Mouse (Mus musculus): Measurements from ENCODE around the gene Tspan9. TPM values are rescaled to one million over a fixed set of nuclear protein-coding genes. Genes with fewer than 3 reads are reported as not detected.
A peak's percentile ranks its signal among the peaks of the same experiment; 100 is the strongest.

The Tspan9 gene
- total and polyA plus RNA-seq, 2 experiments from 2014 or later: 105 to 332 TPM

- H3K36me3 ChIP-seq (replicated peaks; ENCODE audit: control insufficient read depth, insufficient read depth, low read length): no peaks in the 10 kb centered on the region
- peak overlapping the region; percentile 80 for H3K27ac ChIP-seq (ENCODE audit: low read depth)
- 62% methylated on average over 3 of the region's 3 CpGs for WGBS
- ATAC-seq (ENCODE audit: insufficient read depth, low read depth) (no peak), DNase-seq (ENCODE audit: low spot score) (no peak)
- H3K4me1 ChIP-seq (ENCODE audit: control insufficient read depth, insufficient read depth): peaks cover 68% of the 10 kb centered on the region
- no peaks in the 10 kb centered on the region for H3K9me3 ChIP-seq (replicated peaks; ENCODE audit: control insufficient read depth, low read length)
- H3K27me3 ChIP-seq (ENCODE audit: control insufficient read depth, insufficient read depth, low read length): no peaks in the 10 kb centered on the region
- H3K4me3 ChIP-seq (ENCODE audit: low read depth, low read length): no peak overlapping the region
- no peak overlapping the region for H3K9ac ChIP-seq (replicated peaks; ENCODE audit: low read depth, low read length)
- TF ChIP-seq EP300 (IDR thresholded peaks at IDR 0.05; ENCODE audit: low read depth) (no peak), CTCF (IDR thresholded peaks at IDR 0.05; ENCODE audit: low read depth) (no peak)
- H3K4me2 ChIP-seq (ENCODE audit: low read depth, low read length): no peak overlapping the region
Observed at GRCm38 (mm10) chr6:128125464-128125863, 17.9 kb downstream of the Tspan9 start.

- peak; percentile 91 for ATAC-seq (ENCODE audit: insufficient read depth, low read depth)
- peaks cover 68% of the 10 kb centered on the region for H3K4me1 ChIP-seq (ENCODE audit: control insufficient read depth, insufficient read depth)
Observed at GRCm38 (mm10) chr6:128124222-128124971, 19.0 kb downstream of the Tspan9 start.

GRCm38 (mm10) chr6:128122127-128122526 lies 21.3 kb downstream of the Tspan9 start:
- Histone ChIP-seq H3K9me3 (replicated peaks; ENCODE audit: control insufficient read depth, low read length) (no peaks in the 10 kb centered on the region), H3K4me2 (ENCODE audit: low read depth, low read length) (no peak overlapping the region), H3K4me3 (ENCODE audit: low read depth, low read length) (no peak overlapping the region), H3K36me3 (replicated peaks; ENCODE audit: control insufficient read depth, insufficient read depth, low read length) (no peaks in the 10 kb centered on the region), H3K9ac (replicated peaks; ENCODE audit: low read depth, low read length) (no peak overlapping the region), H3K27ac (ENCODE audit: low read depth) (peak overlapping the region; percentile 80), H3K4me1 (ENCODE audit: control insufficient read depth, insufficient read depth) (peaks cover 61% of the 10 kb centered on the region), H3K27me3 (ENCODE audit: control insufficient read depth, insufficient read depth, low read length) (no peaks in the 10 kb centered on the region)
- no peak for DNase-seq (ENCODE audit: low spot score)
- no peak for TF ChIP-seq EP300 (IDR thresholded peaks at IDR 0.05; ENCODE audit: low read depth)
- TF ChIP-seq CTCF (IDR thresholded peaks at IDR 0.05; ENCODE audit: low read depth): no peak
- no peak for ATAC-seq (ENCODE audit: insufficient read depth, low read depth)
- 34% methylated on average over 5 of the region's 5 CpGs for WGBS

More at GRCm38 (mm10) chr6:128124222-128124971, 19.0 kb downstream of the Tspan9 start:
- peak; percentile 87 for DNase-seq (ENCODE audit: low spot score)
- no peak overlapping the region for H3K4me3 ChIP-seq (ENCODE audit: low read depth, low read length)
- peak overlapping the region; percentile 80 for H3K27ac ChIP-seq (ENCODE audit: low read depth)
- 7% methylated on average over 10 of the region's 10 CpGs for WGBS
- H3K27me3 ChIP-seq (ENCODE audit: control insufficient read depth, insufficient read depth, low read length): no peaks in the 10 kb centered on the region
- no peaks in the 10 kb centered on the region for H3K36me3 ChIP-seq (replicated peaks; ENCODE audit: control insufficient read depth, insufficient read depth, low read length)
- no peaks in the 10 kb centered on the region for H3K9me3 ChIP-seq (replicated peaks; ENCODE audit: control insufficient read depth, low read length)
- H3K4me2 ChIP-seq (ENCODE audit: low read depth, low read length): peak overlapping the region; percentile 28
- H3K9ac ChIP-seq (replicated peaks; ENCODE audit: low read depth, low read length): no peak overlapping the region
- TF ChIP-seq EP300 (IDR thresholded peaks at IDR 0.05; ENCODE audit: low read depth) (peak; percentile 75; the same call in 1 of the 2 replicates), CTCF (IDR thresholded peaks at IDR 0.05; ENCODE audit: low read depth) (no peak)

GRCm38 (mm10) chr6:128121691-128122090 lies 21.7 kb downstream of the Tspan9 start:
- TF ChIP-seq CTCF (IDR thresholded peaks at IDR 0.05; ENCODE audit: low read depth): no peak
- TF ChIP-seq EP300 (IDR thresholded peaks at IDR 0.05; ENCODE audit: low read depth): no peak
- Histone ChIP-seq H3K27ac (ENCODE audit: low read depth) (0 out of 2 replicates have a peak overlapping the region, but pooled peaks have one; percentile 80), H3K4me3 (ENCODE audit: low read depth, low read length) (no peak overlapping the region), H3K9ac (replicated peaks; ENCODE audit: low read depth, low read length) (no peak overlapping the region), H3K4me2 (ENCODE audit: low read depth, low read length) (no peak overlapping the region), H3K27me3 (ENCODE audit: control insufficient read depth, insufficient read depth, low read length) (no peaks in the 10 kb centered on the region), H3K36me3 (replicated peaks; ENCODE audit: control insufficient read depth, insufficient read depth, low read length) (no peaks in the 10 kb centered on the region), H3K9me3 (replicated peaks; ENCODE audit: control insufficient read depth, low read length) (no peaks in the 10 kb centered on the region), H3K4me1 (ENCODE audit: control insufficient read depth, insufficient read depth) (peaks cover 56% of the 10 kb centered on the region)
- DNase-seq (ENCODE audit: low spot score) (no peak), ATAC-seq (ENCODE audit: insufficient read depth, low read depth) (no peak)
- WGBS: 87% methylated on average over 5 of the region's 5 CpGs

GRCm38 (mm10) chr6:128120806-128121205 lies 22.6 kb downstream of the Tspan9 start:
- no peaks in the 10 kb centered on the region for H3K36me3 ChIP-seq (replicated peaks; ENCODE audit: control insufficient read depth, insufficient read depth, low read length)
- peaks cover 48% of the 10 kb centered on the region for H3K4me1 ChIP-seq (ENCODE audit: control insufficient read depth, insufficient read depth)
- no peak overlapping the region for H3K27ac ChIP-seq (ENCODE audit: low read depth)
- DNase-seq (ENCODE audit: low spot score): no peak
- H3K4me3 ChIP-seq (ENCODE audit: low read depth, low read length): no peak overlapping the region
- WGBS: 44% methylated on average over 12 of the region's 12 CpGs
- no peak for TF ChIP-seq CTCF (IDR thresholded peaks at IDR 0.05; ENCODE audit: low read depth)
- no peak for TF ChIP-seq EP300 (IDR thresholded peaks at IDR 0.05; ENCODE audit: low read depth)
- H3K27me3 ChIP-seq (ENCODE audit: control insufficient read depth, insufficient read depth, low read length): no peaks in the 10 kb centered on the region
- no peak overlapping the region for H3K9ac ChIP-seq (replicated peaks; ENCODE audit: low read depth, low read length)
- no peaks in the 10 kb centered on the region for H3K9me3 ChIP-seq (replicated peaks; ENCODE audit: control insufficient read depth, low read length)
- no peak for ATAC-seq (ENCODE audit: insufficient read depth, low read depth)
- no peak overlapping the region for H3K4me2 ChIP-seq (ENCODE audit: low read depth, low read length)
